Mouse (Mus musculus): Measurements from ENCODE around the gene Serpina1b. TPM values are rescaled to one million over a fixed set of nuclear protein-coding genes. Genes with fewer than 3 reads are reported as not detected.

Serpina1b gene
- polyA plus RNA-seq (2012; rRNA removed; ENCODE audit: low replicate concordance): 1.1 and 2.4 TPM in 2 replicates

GRCm38 (mm10) chr12:103830273-103830672 is at the start of gene Serpina1b:
Serpina1b (minus strand) TSS chr12:103830373.

DNA sequence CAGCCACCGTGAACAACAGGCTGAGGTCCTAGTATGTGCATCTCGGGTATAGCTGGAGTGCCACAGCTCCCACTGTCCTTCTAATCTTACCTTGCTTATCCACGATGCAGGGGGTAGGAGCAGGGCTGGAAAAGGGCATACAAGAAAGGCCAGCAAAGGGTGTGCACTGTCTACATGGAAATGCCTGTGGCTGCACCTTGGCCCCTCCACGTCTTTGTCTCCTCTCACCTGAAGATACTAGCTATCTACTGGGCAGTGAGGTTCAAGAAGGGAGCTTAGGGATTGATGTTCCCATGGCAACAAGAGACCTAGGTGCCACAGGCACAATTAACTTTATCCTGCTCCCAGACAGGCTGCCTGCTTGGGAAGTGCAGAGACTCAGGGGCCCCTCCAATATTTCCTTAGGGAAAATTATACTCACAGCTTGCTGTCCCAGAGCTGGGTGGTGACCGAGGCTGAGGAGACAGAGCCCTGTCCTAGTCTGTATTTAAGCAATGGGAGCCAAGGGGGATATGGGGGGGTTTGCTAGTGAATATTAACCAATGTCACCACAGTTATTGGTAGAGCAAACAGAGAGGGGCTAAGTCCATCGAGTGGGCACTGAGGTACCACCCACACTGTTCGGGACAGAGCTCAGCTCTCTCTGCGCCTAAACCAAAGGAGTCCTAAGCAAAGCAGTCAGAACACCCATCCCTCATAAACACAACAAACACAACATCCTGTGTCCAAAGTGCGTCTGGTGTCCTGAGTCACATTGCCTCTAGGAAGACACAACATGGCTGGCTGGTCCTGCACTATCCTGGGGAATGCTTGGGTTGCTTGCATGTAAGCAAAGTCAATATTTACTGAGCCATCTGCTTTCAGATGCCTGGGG is 33.2 kb upstream of the Serpina1b start, which contains the start of gene Serpina1a:
Gene Serpina1a, minus strand, starts transcription at position 462 of the 874 bp plus-strand sequence.

DNA sequence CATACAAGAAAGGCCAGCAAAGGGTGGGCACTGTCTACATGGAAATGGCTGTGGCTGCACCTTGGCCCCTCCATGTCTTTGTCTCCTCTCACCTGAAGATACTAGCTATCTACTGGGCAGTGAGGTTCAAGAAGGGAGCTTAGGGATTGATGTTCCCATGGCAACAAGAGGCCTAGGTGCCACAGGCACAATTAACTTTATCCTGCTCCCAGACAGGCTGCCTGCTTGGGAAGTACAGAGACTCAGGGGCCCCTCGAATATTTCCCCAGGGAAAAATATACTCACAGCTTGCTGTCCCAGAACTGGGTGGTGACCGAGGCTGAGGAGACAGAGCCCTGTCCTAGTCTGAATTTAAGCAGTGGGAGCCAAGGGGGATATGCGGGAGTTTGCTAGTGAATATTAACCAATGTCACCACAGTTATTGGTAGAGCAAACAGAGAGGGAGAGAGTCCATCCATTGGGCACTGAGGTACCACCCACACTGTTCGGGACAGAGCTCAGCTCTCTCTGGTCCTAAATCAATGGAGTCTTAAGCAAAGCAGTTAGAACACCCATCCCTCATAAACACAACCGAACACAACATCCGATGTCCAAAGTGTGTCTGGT is 56.8 kb downstream of the Serpina1b start, which contains the start of gene Serpina1d:
Gene Serpina1d, minus strand, starts transcription at position 347 of the 606 bp plus-strand sequence.

GRCm38 (mm10) chr12:103695429-103695828 is 134.7 kb downstream of the Serpina1b start, which contains the start of gene Serpina1f:
Serpina1f (minus strand) TSS chr12:103695529.

Other genes starting within 250 kb of the Serpina1b start
- gene Serpina10, start 198.9 kb downstream of the Serpina1b start, polyA plus RNA-seq (2012; rRNA removed; ENCODE audit: low replicate concordance): 0.08 TPM in 1 of 2 replicates, not detected in the other
- not detected in 2 replicates for gene Serpina6, start 173.2 kb downstream of the Serpina1b start, polyA plus RNA-seq (2012; rRNA removed; ENCODE audit: low replicate concordance)
- not detected in 2 replicates for gene Serpina16, start 154.2 kb downstream of the Serpina1b start, polyA plus RNA-seq (2012; rRNA removed; ENCODE audit: low replicate concordance)
- gene Serpina1f, start 134.8 kb downstream of the Serpina1b start, polyA plus RNA-seq (2012; rRNA removed; ENCODE audit: low replicate concordance): 0.18 TPM in 1 of 2 replicates, not detected in the other
- not detected in 2 replicates for gene Serpina1d, start 56.8 kb downstream of the Serpina1b start, polyA plus RNA-seq (2012; rRNA removed; ENCODE audit: low replicate concordance)
- 0.15 and 1.2 TPM in 2 replicates for gene Serpina1a, start 33.2 kb upstream of the Serpina1b start, polyA plus RNA-seq (2012; rRNA removed; ENCODE audit: low replicate concordance)
- 0.68 and 2.5 TPM in 2 replicates for gene Serpina1c, start 74.5 kb upstream of the Serpina1b start, polyA plus RNA-seq (2012; rRNA removed; ENCODE audit: low replicate concordance)
- 0.78 TPM in 1 of 2 replicates, not detected in the other for gene Serpina1e, start 128.6 kb upstream of the Serpina1b start, polyA plus RNA-seq (2012; rRNA removed; ENCODE audit: low replicate concordance)
- 0.43 TPM in 1 of 2 replicates, not detected in the other for gene Serpina11, start 159.6 kb upstream of the Serpina1b start, polyA plus RNA-seq (2012; rRNA removed; ENCODE audit: low replicate concordance)
- 0.02 and 0.12 TPM in 2 replicates for gene Serpina9, start 183.4 kb upstream of the Serpina1b start, polyA plus RNA-seq (2012; rRNA removed; ENCODE audit: low replicate concordance)
- gene Serpina12, start 214.1 kb upstream of the Serpina1b start, polyA plus RNA-seq (2012; rRNA removed; ENCODE audit: low replicate concordance): not detected in 2 replicates